Mouse (Mus musculus): ENCODE data around the gene Cdc16. TPM values are rescaled to one million over a fixed set of nuclear protein-coding genes. Genes with fewer than 3 reads are reported as not detected.

Gene Cdc16
- total and polyA plus RNA-seq, 3 experiments = 55.1 to 94.3 (median 55.6) TPM

DNA sequence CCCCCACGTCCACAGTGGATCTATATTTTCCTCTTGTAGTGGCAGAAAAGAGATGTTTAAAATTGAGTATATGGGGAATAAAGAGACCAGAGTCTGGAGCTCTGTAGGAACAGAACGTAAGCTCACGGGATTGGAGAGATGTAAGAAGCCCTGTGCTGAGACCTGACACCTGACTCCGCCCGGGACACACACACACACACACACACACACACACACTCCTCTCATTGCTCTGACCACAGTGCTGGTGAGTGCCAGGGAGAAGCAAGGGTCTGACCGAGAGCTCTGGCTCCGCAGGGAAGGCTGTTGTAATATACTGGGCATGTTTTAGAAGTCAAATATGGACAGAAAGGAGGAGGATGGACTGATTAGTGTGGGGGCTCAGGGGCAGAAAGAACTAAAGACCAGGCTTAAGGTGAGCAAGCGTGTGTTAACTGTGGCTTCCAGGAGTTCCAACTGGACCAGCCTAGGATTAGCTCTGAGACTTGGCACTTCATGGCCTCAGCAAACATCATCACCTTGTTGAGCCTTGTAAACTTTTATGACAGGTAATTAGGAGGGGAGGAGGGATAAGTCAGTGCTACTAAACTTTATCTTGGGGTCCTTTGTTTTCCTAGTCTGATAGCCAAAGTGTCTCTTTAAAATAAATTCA is 35.7 kb downstream of the Cdc16 start:
- Histone ChIP-seq H3K9me3 (replicated peaks; ENCODE audit: low read length) (no peaks in the 10 kb centered on the region), H3K79me2 (replicated peaks; ENCODE audit: control insufficient read depth, extremely low read depth, insufficient read depth, poor library complexity, severe bottlenecking) (0 out of 2 replicates have a peak, but pooled peaks cover 2% of the 10 kb centered on the region), H3K4me2 (ENCODE audit: insufficient read depth, low read depth, poor library complexity, severe bottlenecking) (no peak overlapping the region), H3K9ac (ENCODE audit: insufficient read depth, low read depth) (no peak overlapping the region), H3K27me3 (replicated peaks) (no peaks in the 10 kb centered on the region), H3K27ac (ENCODE audit: insufficient read depth, low read depth) (no peak overlapping the region), H3K4me1 (ENCODE audit: control insufficient read depth in 1 of 2, insufficient read depth in 2 of 2) (no peaks in the 10 kb centered on the region), H3K4me3 (replicated peaks in 1 of 3; ENCODE audit: low read depth in 2 of 3, low read length in 2 of 3, poor library complexity in 1 of 3) (no peak overlapping the region), H3K36me3 (replicated peaks in 1 of 2; ENCODE audit: control insufficient read depth in 1 of 2, insufficient read depth in 1 of 2, low read length in 1 of 2) (peaks cover 48 to 81% of the 10 kb centered on the region in 2 experiments)
- dilution Hi-C loops (cut with MboI; ENCODE audit: extremely low pct_ligation_motif_present, extremely low pct_unique_long_range_greater_than_20kb, low sequenced_read_pairs) (no loop called here), in situ Hi-C loops (cut with MboI; ENCODE audit: low pct_ligation_motif_present, low pct_unique_long_range_greater_than_20kb, low sequenced_read_pairs) (no loop called here)
- no peak for DNase-seq (ENCODE audit: extremely low read depth)
- TF ChIP-seq IRF4 (IDR thresholded peaks at IDR 0.05; ENCODE audit: low read depth, low read length) (no peak), POLR2A (IDR thresholded peaks at IDR 0.05; ENCODE audit: low read depth, low read length) (no peak)

DNA sequence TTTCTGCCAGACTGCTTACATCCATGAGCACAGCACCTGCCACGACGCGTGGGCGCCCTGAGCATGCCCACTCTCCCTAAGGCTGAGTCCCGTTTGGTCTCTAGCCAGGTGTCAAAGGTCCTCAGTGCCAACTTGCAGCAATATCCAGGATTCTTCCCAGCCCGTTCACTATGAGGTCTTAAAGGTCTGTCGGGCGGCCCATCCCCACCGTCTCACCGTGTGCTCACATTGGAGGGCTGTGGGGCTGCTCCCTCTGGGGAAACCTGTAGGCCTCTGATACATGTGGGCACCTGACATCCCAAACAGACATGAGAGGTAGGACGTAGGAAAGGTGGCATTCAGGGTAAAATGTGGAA is 36.2 kb downstream of the Cdc16 start:
- no peak for DNase-seq (ENCODE audit: extremely low read depth)
- no peaks in the 10 kb centered on the region for H3K27me3 ChIP-seq (replicated peaks)
- H3K36me3 ChIP-seq (replicated peaks in 1 of 2; ENCODE audit: control insufficient read depth in 1 of 2, insufficient read depth in 1 of 2, low read length in 1 of 2) = peaks cover 51 to 80% of the 10 kb centered on the region in 2 experiments
- no peak overlapping the region for H3K9ac ChIP-seq (ENCODE audit: insufficient read depth, low read depth)
- H3K4me2 ChIP-seq (ENCODE audit: insufficient read depth, low read depth, poor library complexity, severe bottlenecking) = no peak overlapping the region
- dilution Hi-C loops (cut with MboI; ENCODE audit: extremely low pct_ligation_motif_present, extremely low pct_unique_long_range_greater_than_20kb, low sequenced_read_pairs) (no loop called here), in situ Hi-C loops (cut with MboI; ENCODE audit: low pct_ligation_motif_present, low pct_unique_long_range_greater_than_20kb, low sequenced_read_pairs) (no loop called here)
- H3K9me3 ChIP-seq (replicated peaks; ENCODE audit: low read length) = no peaks in the 10 kb centered on the region
- H3K4me1 ChIP-seq (ENCODE audit: control insufficient read depth in 1 of 2, insufficient read depth in 2 of 2) = no peaks in the 10 kb centered on the region
- H3K27ac ChIP-seq (ENCODE audit: insufficient read depth, low read depth) = no peak overlapping the region
- TF ChIP-seq BHLHE40 (IDR thresholded peaks at IDR 0.05; ENCODE audit: low read depth, low read length) (no peak), KAT2A (IDR thresholded peaks at IDR 0.05; ENCODE audit: insufficient replicate concordance, low read length) (no peak), MAFK (IDR thresholded peaks at IDR 0.05; ENCODE audit: insufficient replicate concordance, low read length) (no peak), SIN3A (IDR thresholded peaks at IDR 0.05; ENCODE audit: low read length) (no peak), CTCF (conservative IDR thresholded peaks at IDR 0.05 in 1 of 2, IDR thresholded peaks at IDR 0.05 in 1 of 2; ENCODE audit: low read depth in 2 of 2, low read length in 2 of 2) (no peak), USF2 (conservative IDR thresholded peaks at IDR 0.05; ENCODE audit: low read depth, low read length) (no peak), JUN (IDR thresholded peaks at IDR 0.05; ENCODE audit: insufficient read depth, low read depth, low read length) (no peak), TBP (conservative IDR thresholded peaks at IDR 0.05; ENCODE audit: low read depth, low read length) (no peak), ZMIZ1 (IDR thresholded peaks at IDR 0.05; ENCODE audit: low read depth, low read length) (no peak), ZKSCAN1 (IDR thresholded peaks at IDR 0.05; ENCODE audit: borderline replicate concordance, low read depth, low read length) (no peak), RCOR1 (conservative IDR thresholded peaks at IDR 0.05; ENCODE audit: low read depth, low read length) (no peak), TCF12 (IDR thresholded peaks at IDR 0.05; ENCODE audit: low read depth, low read length) (no peak), ETS1 (conservative IDR thresholded peaks at IDR 0.05; ENCODE audit: low read depth, low read length) (no peak), UBTF (IDR thresholded peaks at IDR 0.05; ENCODE audit: low read depth, low read length) (no peak), GABPA (IDR thresholded peaks at IDR 0.05; ENCODE audit: insufficient replicate concordance, low read depth, low read length) (no peak), HCFC1 (IDR thresholded peaks at IDR 0.05; ENCODE audit: low read depth, low read length) (no peak), E2F4 (IDR thresholded peaks at IDR 0.05; ENCODE audit: insufficient replicate concordance, low read depth, low read length) (no peak), NELFE (IDR thresholded peaks at IDR 0.05; ENCODE audit: low read depth, low read length) (no peak), CHD2 (IDR thresholded peaks at IDR 0.05; ENCODE audit: low read length) (no peak), MAZ (IDR thresholded peaks at IDR 0.05; ENCODE audit: low read depth, low read length) (no peak)
- H3K79me2 ChIP-seq (replicated peaks; ENCODE audit: control insufficient read depth, extremely low read depth, insufficient read depth, poor library complexity, severe bottlenecking) = 0 out of 2 replicates have a peak, but pooled peaks cover 2% of the 10 kb centered on the region
- H3K4me3 ChIP-seq (replicated peaks in 1 of 3; ENCODE audit: low read depth in 2 of 3, low read length in 2 of 3, poor library complexity in 1 of 3) = no peak overlapping the region

Measured in CH12.LX (cell line).